Mouse (Mus musculus) intestine, embryonic 15.5 days (tissue): Measurements from ENCODE around the gene Atg4b. TPM values are rescaled to one million over a fixed set of nuclear protein-coding genes. Genes with fewer than 3 reads are reported as not detected.
A peak's percentile ranks its signal among the peaks of the same experiment; 100 is the strongest.
"Not testable (repeated sequence)": the region's sequence is repeated elsewhere in the genome, so short reads cannot be mapped to it uniquely, and the experiment has no call there.

ENCODE experiments used
- ATAC-seq: fragments of 200-750 bp; cut with Nextera tagmentation; 2 replicates; pipeline ENCODE4 v1.8.0; 2017; ENCODE audit warnings: moderate TSS enrichment, moderate library complexity
- H3K27ac ChIP-seq: fragments of 300-500 bp; sonication (generic); 2 replicates; pipeline ENCODE4 v1.5.1; 2015; ENCODE audit warnings: mild to moderate bottlenecking, inconsistent platforms
- H3K27me3 ChIP-seq: fragments of 300-500 bp; sonication (generic); replicated peaks from 2 replicates; pipeline ENCODE4 v1.6.1; 2015; ENCODE audit warnings: inconsistent platforms
- H3K36me3 ChIP-seq: fragments of 300-500 bp; sonication (generic); 2 replicates; pipeline ENCODE4 v1.6.1; 2015; ENCODE audit warnings: inconsistent platforms
- H3K4me1 ChIP-seq: fragments of 300-500 bp; sonication (generic); replicated peaks from 2 replicates; pipeline ENCODE4 v1.6.1; 2015; ENCODE audit warnings: inconsistent platforms
- H3K4me2 ChIP-seq: fragments of 300-500 bp; sonication (generic); replicated peaks from 2 replicates; pipeline ENCODE4 v1.6.1; 2015; ENCODE audit warnings: mild to moderate bottlenecking, inconsistent platforms
- H3K4me3 ChIP-seq: fragments of 300-500 bp; sonication (generic); replicated peaks from 2 replicates; pipeline ENCODE4 v1.5.1; 2015; ENCODE audit warnings: inconsistent platforms
- H3K9ac ChIP-seq: fragments of 300-500 bp; sonication (generic); 2 replicates; pipeline ENCODE4 v1.6.1; 2015; ENCODE audit warnings: inconsistent platforms
- H3K9me3 ChIP-seq: fragments of 300-500 bp; sonication (generic); 2 replicates; pipeline ENCODE4 v1.6.1; 2016; ENCODE audit warnings: inconsistent platforms
- WGBS: fragments of 180-500 bp; shearing (Covaris S2); methylation state at CpG from one replicate; pipeline ENCODE4 v1.1.7; 2015; 5-methylcytosine and 5-hydroxymethylcytosine counted together
- polyA plus RNA-seq: library from polyadenylated mRNA; unstranded; fragments of >200 nt; fragmentation: Nextera tagmentation; extraction: Ambion mirVana; gene quantifications from 2 replicates; pipeline ENCODE4 v1.2.1, GENCODE M21; 2015

Gene Atg4b
- polyA plus RNA-seq, 1 experiment from 2014 or later, result 79.8 TPM

DNA sequence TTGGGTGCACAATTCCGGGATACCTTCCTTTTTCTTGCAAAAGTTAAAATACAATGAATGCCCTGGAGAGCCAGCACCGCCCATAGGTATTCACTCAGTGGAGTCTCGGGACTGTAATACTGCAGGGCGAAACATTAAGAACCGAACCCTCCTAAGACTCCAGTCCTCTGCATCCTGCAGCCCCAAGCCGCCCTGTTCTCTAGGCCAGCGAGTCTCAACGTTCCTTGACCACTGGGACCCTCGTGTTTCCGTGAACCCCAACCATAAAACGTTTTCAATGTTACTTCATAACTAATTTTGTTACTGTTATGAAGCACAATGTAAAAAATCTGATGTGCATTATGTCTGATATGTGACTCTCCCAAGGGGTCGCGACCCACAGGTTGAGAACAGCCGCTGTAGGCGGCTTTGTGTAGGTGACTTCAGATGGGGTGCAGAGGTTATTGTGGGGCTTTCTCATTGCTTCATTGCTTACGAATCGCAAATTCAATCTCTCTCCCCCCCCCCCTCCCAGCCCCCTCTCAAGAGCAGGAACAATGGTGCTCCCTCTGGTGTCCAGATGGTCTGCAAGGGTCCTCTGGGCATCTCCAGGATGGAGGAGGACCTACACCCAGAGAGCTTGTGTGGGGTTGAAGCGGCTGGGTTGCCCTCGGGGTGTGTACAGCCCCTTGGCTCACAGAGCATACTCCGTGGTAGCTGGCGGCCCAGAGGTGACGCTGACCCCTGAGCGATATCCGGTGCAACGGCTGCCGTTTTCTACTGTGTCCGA, 74.7 kb downstream of the Atg4b start:
- Histone ChIP-seq H3K4me2 (peak overlapping the region; percentile 83), H3K9ac (peak overlapping the region; percentile 66), H3K4me3 (peak overlapping the region; percentile 52), H3K27ac (peak overlapping the region; percentile 96), H3K27me3 (no peaks in the 10 kb centered on the region), H3K36me3 (no peaks in the 10 kb centered on the region; the same call in 1 of the 2 replicates), H3K4me1 (peaks cover 6% of the 10 kb centered on the region; the same call in 1 of the 2 replicates), H3K9me3 (no peaks in the 10 kb centered on the region)
- WGBS, result 40% methylated on average over 27 of the region's 27 CpGs
- ATAC-seq, result peak; percentile 50

DNA sequence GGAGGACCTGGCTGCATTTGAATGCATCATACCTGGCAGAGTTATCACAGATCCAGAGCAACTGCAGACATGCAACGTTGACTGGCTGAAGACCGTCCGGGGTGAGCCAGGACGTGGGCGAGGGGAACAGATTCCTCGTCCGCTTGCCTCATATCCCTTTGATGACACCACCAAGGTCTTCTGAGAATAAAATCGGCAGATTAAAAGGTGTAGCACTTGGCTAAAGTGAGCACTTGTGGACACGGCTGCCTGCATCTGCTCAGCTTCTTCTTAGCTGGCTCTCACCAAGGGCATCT, 75.2 kb downstream of the Atg4b start:
- H3K4me1 ChIP-seq, result peaks cover 6% of the 10 kb centered on the region; the same call in 1 of the 2 replicates
- no peaks in the 10 kb centered on the region; the same call in 1 of the 2 replicates for H3K36me3 ChIP-seq
- ATAC-seq, result no peak
- H3K9ac ChIP-seq, result no peak overlapping the region
- H3K27ac ChIP-seq, result no peak overlapping the region
- H3K4me2 ChIP-seq, result peak overlapping the region; percentile 83
- 92% methylated on average over 9 of the region's 9 CpGs for whole genome bisulfite sequencing
- H3K27me3 ChIP-seq, result no peaks in the 10 kb centered on the region
- peak overlapping the region; percentile 52; the same call in 1 of the 2 replicates for H3K4me3 ChIP-seq
- no peaks in the 10 kb centered on the region for H3K9me3 ChIP-seq

DNA sequence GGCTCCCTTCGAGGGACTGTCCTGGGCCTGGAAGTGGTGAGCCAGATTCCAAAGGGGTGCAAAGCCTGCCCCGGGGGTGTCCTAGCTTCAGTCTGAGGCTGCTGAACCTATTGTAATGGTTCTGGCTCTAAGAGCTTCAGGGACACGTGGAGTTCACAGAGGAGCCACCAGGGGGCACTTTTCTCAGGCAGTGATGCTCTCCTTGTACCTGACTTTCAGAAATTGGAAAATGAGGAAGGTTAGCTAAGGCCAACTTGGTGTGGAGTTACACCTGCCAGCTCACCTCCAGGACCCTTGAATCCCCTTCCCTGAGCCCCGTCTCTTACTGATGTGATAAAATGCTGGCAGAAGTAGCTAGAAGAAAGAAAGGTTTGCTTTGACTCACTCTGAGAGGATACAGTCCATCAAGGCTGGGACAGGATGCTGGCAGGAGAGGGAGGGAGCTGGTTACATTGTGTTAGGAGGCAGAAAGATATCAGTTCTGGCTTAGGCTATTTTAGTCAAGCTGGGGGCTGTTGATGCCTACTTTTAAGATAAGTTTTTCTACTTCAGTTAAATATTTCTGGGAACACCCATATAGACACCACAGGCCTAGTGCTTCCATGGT, 81.6 kb downstream of the Atg4b start:
- not testable (repeated sequence) for H3K4me3 ChIP-seq, H3K9ac ChIP-seq, H3K4me2 ChIP-seq, H3K27ac ChIP-seq, H3K9me3 ChIP-seq, H3K36me3 ChIP-seq, H3K4me1 ChIP-seq, H3K27me3 ChIP-seq
- 0 out of 2 replicates have a peak, but pooled peaks have one; percentile 30 for ATAC-seq
- 75% methylated on average over 3 of the region's 4 CpGs for WGBS

DNA sequence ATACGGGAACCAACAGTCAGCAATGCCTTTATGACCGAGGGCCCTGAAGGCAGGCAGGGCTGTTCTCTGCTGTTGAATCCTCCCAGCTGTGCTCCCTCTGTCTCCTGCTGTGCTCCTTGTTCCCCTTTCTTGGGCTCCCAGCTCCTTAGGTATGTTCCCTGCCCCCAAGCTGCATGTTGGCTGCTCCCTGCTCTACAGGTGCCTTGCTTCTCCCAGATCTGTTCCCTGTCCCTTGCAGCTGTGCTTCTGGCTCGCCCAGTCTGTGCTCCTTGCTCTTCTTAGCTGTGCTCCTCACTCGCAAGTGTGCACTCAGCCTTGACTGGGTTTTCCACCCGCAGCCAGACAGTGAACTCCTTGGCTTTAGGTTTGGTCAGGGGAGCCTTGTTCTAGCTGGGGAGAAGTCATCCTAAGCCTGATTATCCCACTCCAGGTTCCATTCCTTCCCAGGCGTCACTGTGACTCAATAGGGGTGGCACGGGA, 83.4 kb downstream of the Atg4b start:
- WGBS, result 90% methylated on average over 7 of the region's 7 CpGs
- ATAC-seq, result 0 out of 2 replicates have a peak, but pooled peaks have one; percentile 20

DNA sequence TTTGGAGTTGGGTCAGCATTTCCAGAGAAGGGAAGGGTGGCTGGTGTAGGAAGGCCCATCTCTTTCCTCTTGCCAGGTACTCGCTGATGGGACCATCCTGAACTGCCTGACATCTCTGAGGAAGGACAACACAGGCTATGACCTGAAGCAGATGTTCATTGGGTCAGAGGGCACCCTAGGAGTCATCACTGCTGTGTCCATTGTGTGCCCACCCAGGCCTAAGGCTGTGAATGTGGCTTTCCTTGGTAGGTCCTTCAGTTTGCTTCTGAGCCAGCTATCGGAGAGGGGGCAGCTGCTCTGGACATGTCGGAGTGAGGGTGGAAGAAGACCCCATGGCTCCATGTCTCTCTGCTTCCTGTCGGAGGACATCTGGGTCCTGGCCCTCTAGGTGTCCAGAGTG, 83.9 kb downstream of the Atg4b start:
- H3K36me3 ChIP-seq, result no peaks in the 10 kb centered on the region
- ATAC-seq, result no peak
- H3K4me3 ChIP-seq, result no peak overlapping the region
- H3K27ac ChIP-seq, result no peak overlapping the region
- H3K9ac ChIP-seq, result no peak overlapping the region
- WGBS, result 91% methylated on average over 4 of the region's 4 CpGs
- no peaks in the 10 kb centered on the region for H3K27me3 ChIP-seq
- no peak overlapping the region for H3K4me2 ChIP-seq
- no peaks in the 10 kb centered on the region for H3K4me1 ChIP-seq
- H3K9me3 ChIP-seq, result no peaks in the 10 kb centered on the region

More for the DNA sequence above, 83.4 kb downstream of the Atg4b start:
- Histone ChIP-seq H3K27me3 (no peaks in the 10 kb centered on the region), H3K4me1 (no peaks in the 10 kb centered on the region), H3K4me2 (no peak overlapping the region), H3K9me3 (no peaks in the 10 kb centered on the region), H3K36me3 (no peaks in the 10 kb centered on the region), H3K27ac (no peak overlapping the region), H3K4me3 (no peak overlapping the region), H3K9ac (no peak overlapping the region)

DNA sequence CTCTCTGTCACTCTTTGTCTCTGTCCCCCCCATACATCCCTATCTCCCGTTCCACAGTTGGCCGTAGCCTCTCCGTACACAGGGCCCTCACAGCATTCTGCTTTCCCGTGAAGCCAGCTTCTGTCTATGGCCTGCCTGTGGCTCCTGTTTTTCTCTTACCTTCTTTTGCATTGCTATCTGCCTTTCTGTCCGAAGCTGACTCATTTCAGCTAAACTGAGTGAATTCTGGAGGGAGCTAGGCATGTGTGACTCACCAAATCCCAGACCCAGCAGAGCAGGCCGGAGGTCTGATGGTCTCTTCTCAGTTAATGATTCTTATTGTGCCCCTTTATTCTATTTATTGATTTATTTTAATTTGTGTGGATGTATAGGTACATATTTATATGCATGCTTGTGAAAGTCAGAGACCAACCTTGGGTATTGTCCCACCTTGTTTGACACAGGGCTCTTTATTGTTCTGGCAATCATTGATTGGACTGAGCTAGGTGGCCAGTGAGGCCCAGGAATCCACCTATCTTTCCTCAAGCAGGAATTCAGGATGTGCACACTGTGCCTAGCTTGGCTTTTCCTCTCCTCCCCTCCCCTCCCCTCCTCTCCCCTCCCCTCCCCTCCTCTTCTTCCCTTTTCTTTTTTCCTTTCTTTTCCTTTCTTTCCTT, 84.7 kb downstream of the Atg4b start:
- Histone ChIP-seq H3K4me1 (no peaks in the 10 kb centered on the region), H3K27me3 (no peaks in the 10 kb centered on the region), H3K9ac (no peak overlapping the region), H3K4me2 (no peak overlapping the region), H3K27ac (no peak overlapping the region), H3K36me3 (no peaks in the 10 kb centered on the region), H3K9me3 (no peaks in the 10 kb centered on the region), H3K4me3 (no peak overlapping the region)
- 90% methylated on average over 6 of the region's 6 CpGs for WGBS
- ATAC-seq, result no peak

DNA sequence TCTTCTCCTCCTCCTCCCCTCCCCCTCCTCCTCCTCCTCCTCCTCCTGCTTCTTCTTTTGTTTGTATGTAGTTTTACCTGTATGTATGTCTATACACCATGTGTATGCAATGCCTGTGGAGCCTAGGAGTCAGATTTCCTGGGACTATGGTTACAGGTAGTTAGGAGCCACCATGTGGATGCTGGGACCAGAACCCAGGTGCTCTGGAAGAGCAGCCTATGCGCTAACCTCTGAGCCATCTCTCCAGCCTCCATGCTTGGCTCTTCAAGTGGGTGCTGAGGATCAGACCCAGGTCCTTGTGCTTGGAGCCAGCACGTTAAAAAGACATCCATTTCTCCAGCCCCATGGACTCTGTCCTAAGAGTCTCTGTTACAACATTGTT, 85.2 kb downstream of the Atg4b start:
- 82% methylated on average over 2 of the region's 2 CpGs for WGBS
- no peak for ATAC-seq
- no peak overlapping the region for H3K9ac ChIP-seq
- no peaks in the 10 kb centered on the region for H3K9me3 ChIP-seq
- H3K27ac ChIP-seq, result no peak overlapping the region
- no peak overlapping the region for H3K4me2 ChIP-seq
- no peaks in the 10 kb centered on the region for H3K27me3 ChIP-seq
- H3K36me3 ChIP-seq, result no peaks in the 10 kb centered on the region
- H3K4me1 ChIP-seq, result no peaks in the 10 kb centered on the region
- no peak overlapping the region for H3K4me3 ChIP-seq

DNA sequence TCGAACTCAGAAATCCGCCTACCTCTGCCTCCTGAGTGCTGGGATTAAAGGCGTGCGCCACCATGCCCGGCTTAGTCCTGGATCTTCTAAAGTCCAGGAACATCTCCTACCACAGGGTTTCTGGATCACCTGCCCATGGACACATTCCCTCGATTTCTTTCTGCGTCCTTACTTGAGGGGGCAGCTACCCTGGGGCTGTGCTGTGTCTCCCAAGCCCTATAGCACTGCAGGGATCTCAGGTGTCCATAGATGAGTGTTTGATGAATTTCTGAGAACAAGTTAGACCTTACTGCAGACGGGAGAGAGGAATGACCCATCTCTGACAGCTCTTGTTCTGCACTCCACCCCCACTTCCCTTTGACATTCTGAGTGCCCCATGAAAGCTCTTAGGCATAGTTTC, 86.0 kb downstream of the Atg4b start:
- H3K4me1 ChIP-seq, result no peaks in the 10 kb centered on the region
- H3K4me2 ChIP-seq, result no peak overlapping the region
- H3K4me3 ChIP-seq, result no peak overlapping the region
- no peaks in the 10 kb centered on the region for H3K9me3 ChIP-seq
- no peak for ATAC-seq
- 94% methylated on average over 8 of the region's 8 CpGs for WGBS
- H3K36me3 ChIP-seq, result no peaks in the 10 kb centered on the region
- H3K27me3 ChIP-seq, result no peaks in the 10 kb centered on the region
- no peak overlapping the region for H3K9ac ChIP-seq
- no peak overlapping the region for H3K27ac ChIP-seq

- 88% methylated on average over 8 of the region's 8 CpGs for WGBS
- not testable (repeated sequence) for H3K9ac ChIP-seq, H3K4me1 ChIP-seq, H3K4me3 ChIP-seq, H3K9me3 ChIP-seq, ATAC-seq, H3K27me3 ChIP-seq, H3K27ac ChIP-seq, H3K36me3 ChIP-seq, H3K4me2 ChIP-seq
Observed at GRCm38 (mm10) chr1:93838569-93838968, 87.3 kb downstream of the Atg4b start.

Other genes with a start within 250 kb of the Atg4b start
- gene Farp2, start 239.4 kb upstream of the Atg4b start, polyA plus RNA-seq, result 6.1 and 6.8 TPM in 2 replicates
- gene Stk25, start 92.8 kb upstream of the Atg4b start, polyA plus RNA-seq, result 143 and 174 TPM in 2 replicates
- gene Bok, start 65.8 kb upstream of the Atg4b start, polyA plus RNA-seq, result 48.3 and 54.9 TPM in 2 replicates
- 70.0 and 70.9 TPM in 2 replicates for gene Thap4, start 3.4 kb downstream of the Atg4b start, polyA plus RNA-seq
- gene Dtymk, start 50.4 kb downstream of the Atg4b start, polyA plus RNA-seq, result 218 and 226 TPM in 2 replicates
- 16.8 and 17.6 TPM in 2 replicates for gene Ing5, start 52.5 kb downstream of the Atg4b start, polyA plus RNA-seq
- 14.0 and 14.1 TPM in 2 replicates for gene D2hgdh, start 73.4 kb downstream of the Atg4b start, polyA plus RNA-seq
- 0.05 and 0.44 TPM in 2 replicates for gene Gal3st2, start 109.8 kb downstream of the Atg4b start, polyA plus RNA-seq
- gene Gal3st2b, start 166.8 kb downstream of the Atg4b start, polyA plus RNA-seq, result 0.16 TPM in 1 of 2 replicates, not detected in the other
- gene Gal3st2c, start 239.0 kb downstream of the Atg4b start, polyA plus RNA-seq, result 0.03 and 0.04 TPM in 2 replicates